Mouse (Mus musculus): ENCODE measurements at regions not wholly inside any gene's neighbourhood (a gene's known extent, or its start where the extent isn't known, plus 50 kb on each side); places are given as distances from the start of the nearest gene placed in this dataset.

GRCm38 (mm10) chr8:115793587-115793986 is 86.0 kb upstream of the Maf start:
- DNase-seq, result no peak

- no peak for DNase-seq
These were observed 80.8 kb upstream of the Maf start for GRCm38 (mm10) chr8:115788421-115788820.

- no peak for DNase-seq
These were observed 78.6 kb upstream of the Maf start for GRCm38 (mm10) chr8:115786185-115786584.

GRCm38 (mm10) chr8:115785769-115786168 is 78.2 kb upstream of the Maf start:
- no peak for DNase-seq

- no peak for DNase-seq
These were observed 75.8 kb upstream of the Maf start for GRCm38 (mm10) chr8:115783364-115783763.

GRCm38 (mm10) chr8:115778433-115778832 is 70.8 kb upstream of the Maf start:
- DNase-seq, result no peak

- no peak for DNase-seq
These were observed 63.5 kb upstream of the Maf start for GRCm38 (mm10) chr8:115771060-115771459.

GRCm38 (mm10) chr8:115768631-115769030 is 61.0 kb upstream of the Maf start:
- no peak for DNase-seq

GRCm38 (mm10) chr8:115766218-115766898 is 58.8 kb upstream of the Maf start:
- DNase-seq, result no peak

- DNase-seq, result no peak
These were observed 57.0 kb upstream of the Maf start for GRCm38 (mm10) chr8:115764551-115764950.

GRCm38 (mm10) chr8:115758011-115758410 is 50.4 kb upstream of the Maf start:
- DNase-seq, result no peak
